Mouse (Mus musculus) liver, embryonic 14.5 days (tissue): ENCODE data around the gene Fgfr2. TPM values are rescaled to one million over a fixed set of nuclear protein-coding genes. Genes with fewer than 3 reads are reported as not detected.

Source experiments
- ATAC-seq: fragments of 200-750 bp; cut with Nextera tagmentation; 2 replicates; pipeline ENCODE4 v1.8.0; 2017; ENCODE audit warnings: moderate number of reproducible peaks, mild to moderate bottlenecking, moderate library complexity; ENCODE audit not compliant: insufficient read depth
- DNase-seq, 3 experiments: peaks; one replicate each; pipeline ENCODE4 v3.0.0-alpha.2; 2012 to 2013; ENCODE audit warnings: low read depth in 3 of 3, low spot score in 3 of 3
- H3K27ac ChIP-seq: fragments of 300-500 bp; sonication (generic); 2 replicates; pipeline ENCODE4 v1.5.1; 2014; ENCODE audit warnings: moderate library complexity, mild to moderate bottlenecking, control low read depth, inconsistent platforms
- H3K27me3 ChIP-seq: fragments of 300-500 bp; sonication (generic); 2 replicates; pipeline ENCODE4 v1.6.1; 2014; ENCODE audit warnings: mild to moderate bottlenecking, low read length, moderate library complexity; ENCODE audit not compliant: control insufficient read depth, insufficient read depth
- H3K36me3 ChIP-seq: fragments of 300-500 bp; sonication (generic); replicated peaks from 2 replicates; pipeline ENCODE4 v1.6.1; 2014; ENCODE audit warnings: low read depth; ENCODE audit not compliant: control insufficient read depth, insufficient read depth
- H3K4me1 ChIP-seq, 2 experiments: fragments of 200-500 bp in 1 of 2; fragments of 300-500 bp in 1 of 2; sonication (generic) in 1 of 2; replicated peaks; 2 replicates each; pipeline ENCODE4 v1.6.1; 2012 to 2014; ENCODE audit warnings: antibody characterized with exemption in 1 of 2, inconsistent platforms in 1 of 2, low read length in 1 of 2; ENCODE audit not compliant: control insufficient read depth in 2 of 2, insufficient read depth in 2 of 2
- H3K4me2 ChIP-seq: fragments of 300-500 bp; sonication (generic); 2 replicates; pipeline ENCODE4 v1.6.1; 2014; ENCODE audit warnings: low read depth, mild to moderate bottlenecking, control low read depth, moderate library complexity
- H3K4me3 ChIP-seq, 2 experiments: fragments of 200-500 bp in 1 of 2; fragments of 300-500 bp in 1 of 2; sonication (generic) in 1 of 2; 2 replicates each; pipeline ENCODE4 v1.5.1; 2012 to 2014; ENCODE audit warnings: low read depth in 2 of 2, low read length in 2 of 2, mild to moderate bottlenecking in 2 of 2, control low read depth in 1 of 2, inconsistent platforms in 1 of 2, moderate library complexity in 1 of 2; ENCODE audit not compliant: insufficient read depth in 1 of 2
- H3K9ac ChIP-seq: fragments of 300-500 bp; sonication (generic); replicated peaks from 2 replicates; pipeline ENCODE4 v1.6.1; 2014; ENCODE audit warnings: mild to moderate bottlenecking, control low read depth, moderate library complexity
- H3K9me3 ChIP-seq: fragments of 300-500 bp; sonication (generic); 2 replicates; pipeline ENCODE4 v1.6.1; 2016; ENCODE audit warnings: low read length, mixed read lengths; ENCODE audit not compliant: control insufficient read depth
- CTCF ChIP-seq: IDR thresholded peaks from 2 replicates; pipeline ENCODE4 v1.5.1; 2016; ENCODE audit warnings: antibody characterized with exemption, low read depth, control low read depth
- EP300 ChIP-seq: IDR thresholded peaks from 2 replicates; pipeline ENCODE4 v1.6.1; 2016; ENCODE audit warnings: antibody characterized with exemption, low read depth
- WGBS: fragments of 180-500 bp; shearing (Covaris S2); extraction: QIAGEN DNeasy Blood & Tissue Kit; methylation state at CpG from one replicate; pipeline ENCODE4 v1.1.7; 2014; ENCODE audit not compliant: insufficient replicate concordance; 5-methylcytosine and 5-hydroxymethylcytosine counted together
- polyA plus RNA-seq, 2 experiments: library from polyadenylated mRNA; depleted of rRNA in 1 of 2; stranded (reverse) in 1 of 2; unstranded in 1 of 2; fragments of >200 nt; fragmentation: Nextera tagmentation in 1 of 2; extraction: Ambion mirVana in 1 of 2; gene quantifications; 2 replicates each; pipeline versions ENCODE4 v1.2.1 to v1.2.3; 2012 to 2014

Fgfr2 gene
- polyA plus RNA-seq, 2 experiments: 7.9 to 8.8 TPM

GRCm38 (mm10) chr7:130552780-130553179, 2570.4 kb downstream of the Fgfr2 start:
- H3K27ac ChIP-seq: no peak overlapping the region
- no peaks in the 10 kb centered on the region for H3K36me3 ChIP-seq
- no peaks in the 10 kb centered on the region for H3K9me3 ChIP-seq
- TF ChIP-seq EP300: no peak
- no peak for TF ChIP-seq CTCF
- ATAC-seq: no peak
- WGBS: 67% methylated on average over 5 of the region's 5 CpGs
- no peak for DNase-seq
- no peak overlapping the region for H3K4me2 ChIP-seq
- H3K27me3 ChIP-seq: no peaks in the 10 kb centered on the region
- peaks cover 0 to under 1% of the 10 kb centered on the region in 2 experiments; a peak in 2 of 4 replicates for H3K4me1 ChIP-seq
- H3K4me3 ChIP-seq: no peak overlapping the region
- H3K9ac ChIP-seq: no peak overlapping the region

- DNase-seq (no peak), ATAC-seq (no peak)
- TF ChIP-seq CTCF: no peak
- TF ChIP-seq EP300: no peak
- Histone ChIP-seq H3K4me3 (peak overlapping the region in 1 of 2 experiments; percentile 93; a peak in 2 of 4 replicates), H3K9me3 (no peaks in the 10 kb centered on the region), H3K9ac (no peak overlapping the region), H3K27me3 (no peaks in the 10 kb centered on the region), H3K36me3 (peaks cover 23% of the 10 kb centered on the region), H3K4me1 (peaks cover 11 to 13% of the 10 kb centered on the region in 2 experiments), H3K27ac (no peak overlapping the region), H3K4me2 (peak overlapping the region; percentile 86)
- WGBS: 66% methylated on average over 12 of the region's 12 CpGs
These were observed 2575.4 kb downstream of the Fgfr2 start for GRCm38 (mm10) chr7:130547635-130548175.

GRCm38 (mm10) chr7:130546791-130547484, 2576.2 kb downstream of the Fgfr2 start:
- H3K4me3 ChIP-seq: peak overlapping the region; percentile 79 to 93
- TF ChIP-seq EP300: 0 out of 2 replicates have a peak, but pooled peaks have one; percentile 16
- peak; percentile 95 for TF ChIP-seq CTCF
- peak overlapping the region; percentile 86 for H3K4me2 ChIP-seq
- WGBS: under 1% methylated on average over 78 of the region's 84 CpGs
- H3K9me3 ChIP-seq: no peaks in the 10 kb centered on the region
- peaks cover 11 to 13% of the 10 kb centered on the region in 2 experiments for H3K4me1 ChIP-seq
- H3K27ac ChIP-seq: peak overlapping the region; percentile 95
- peaks cover 30% of the 10 kb centered on the region for H3K36me3 ChIP-seq
- peak; percentile 95 for ATAC-seq
- peak overlapping the region; percentile 97 for H3K9ac ChIP-seq
- H3K27me3 ChIP-seq: no peaks in the 10 kb centered on the region
- DNase-seq: peak; percentile 78 to 84 (median 82)

DNA sequence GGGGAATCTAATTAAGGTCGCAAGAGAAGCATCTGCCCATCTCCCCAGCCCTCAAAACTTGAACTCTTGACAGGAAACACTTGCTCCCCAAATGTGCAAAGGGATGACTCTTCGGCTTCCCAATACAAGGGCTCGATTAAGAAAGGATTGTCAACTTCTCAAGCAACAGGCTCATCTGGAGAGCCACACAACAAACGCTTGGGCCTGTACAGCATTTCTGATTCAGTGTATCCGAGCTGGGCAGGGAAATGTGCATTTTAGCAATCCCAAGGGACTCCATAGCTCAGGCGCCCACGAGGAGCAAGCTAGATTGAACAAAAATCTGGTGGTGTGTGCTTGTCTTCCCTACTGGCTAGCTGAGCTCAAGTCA, 2576.7 kb downstream of the Fgfr2 start:
- ATAC-seq (peak; percentile 17), DNase-seq (peak in 1 of 3 experiments; percentile 5)
- H3K4me3 ChIP-seq: peak overlapping the region; percentile 79 to 93
- peaks cover 35% of the 10 kb centered on the region for H3K36me3 ChIP-seq
- H3K4me2 ChIP-seq: peak overlapping the region; percentile 86
- peak overlapping the region; percentile 97 for H3K9ac ChIP-seq
- H3K4me1 ChIP-seq: peaks cover 11 to 13% of the 10 kb centered on the region in 2 experiments
- 3% methylated on average over 7 of the region's 7 CpGs for WGBS
- H3K27ac ChIP-seq: peak overlapping the region; percentile 95
- H3K9me3 ChIP-seq: no peaks in the 10 kb centered on the region
- TF ChIP-seq EP300 (no peak), CTCF (no peak)
- no peaks in the 10 kb centered on the region for H3K27me3 ChIP-seq

DNA sequence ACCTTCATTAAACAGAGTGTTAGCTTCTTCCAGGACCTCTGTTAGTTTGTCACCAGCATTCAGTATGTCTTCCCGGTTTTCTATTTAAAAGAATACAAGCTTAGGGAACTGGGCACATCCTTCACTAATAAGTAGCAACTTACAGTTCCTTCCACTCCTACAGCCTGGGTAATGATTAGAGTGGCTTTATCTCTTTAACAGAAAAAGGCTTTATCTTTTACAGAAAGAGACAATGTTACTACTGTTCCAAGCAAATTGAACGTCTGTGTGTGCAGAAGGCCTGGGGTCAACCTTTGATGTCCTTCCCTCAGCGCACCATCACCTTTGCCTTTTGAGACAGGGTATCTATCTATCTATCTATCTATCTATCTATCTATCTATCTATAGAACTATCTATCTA, 2577.3 kb downstream of the Fgfr2 start:
- DNase-seq (peak in 1 of 3 experiments; percentile 13), ATAC-seq (no peak)
- 39% methylated on average over 3 of the region's 3 CpGs for WGBS
- Histone ChIP-seq H3K4me3 (peak overlapping the region; percentile 79 to 93), H3K27me3 (no peaks in the 10 kb centered on the region), H3K36me3 (peaks cover 36% of the 10 kb centered on the region), H3K9me3 (no peaks in the 10 kb centered on the region), H3K4me1 (peaks cover 11 to 13% of the 10 kb centered on the region in 2 experiments), H3K9ac (peak overlapping the region; percentile 97), H3K4me2 (peak overlapping the region; percentile 86), H3K27ac (peak overlapping the region; percentile 95)
- TF ChIP-seq CTCF: no peak
- TF ChIP-seq EP300: no peak
